Mouse (Mus musculus): ENCODE data around the gene Cacng3. TPM values are rescaled to one million over a fixed set of nuclear protein-coding genes. Genes with fewer than 3 reads are reported as not detected.

Cacng3 gene
- total and polyA plus RNA-seq, 2 experiments from 2014 or later, result 20.9 to 37.1 TPM

DNA sequence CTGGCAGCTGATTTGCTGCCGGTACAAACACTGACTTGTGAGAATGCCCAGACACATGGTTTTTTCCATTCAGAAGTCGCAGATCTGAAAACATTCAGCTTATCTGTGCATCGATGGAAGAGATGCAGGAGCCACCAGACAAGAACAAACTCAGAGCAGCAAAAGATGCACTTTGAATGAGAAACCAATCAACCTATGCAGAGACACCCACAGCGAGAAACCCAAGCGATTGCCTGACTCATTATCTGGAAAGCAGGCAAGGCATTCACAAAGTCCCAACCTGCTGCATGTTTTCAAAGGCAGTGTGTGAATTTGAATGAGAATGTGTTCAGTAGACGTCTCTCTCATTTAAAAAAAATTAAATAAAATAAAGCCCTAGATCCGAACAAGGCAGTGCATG is 4.9 kb downstream of the Cacng3 start:
- Histone ChIP-seq H3K9me3 (ENCODE audit: low read length) (no peaks in the 10 kb centered on the region), H3K4me3 (ENCODE audit: low read depth, low read length) (0 out of 2 replicates have a peak overlapping the region, but pooled peaks have one; percentile 3), H3K27me3 (ENCODE audit: insufficient read depth, low read length) (no peaks in the 10 kb centered on the region), H3K9ac (replicated peaks; ENCODE audit: low read length, poor library complexity, severe bottlenecking) (no peak overlapping the region), H3K27ac (ENCODE audit: low read depth, low read length) (no peak overlapping the region), H3K4me2 (ENCODE audit: low read depth, low read length, poor library complexity, severe bottlenecking) (peak overlapping the region; percentile 34), H3K4me1 (ENCODE audit: insufficient read depth, low read length) (0 out of 2 replicates have a peak, but pooled peaks cover 3% of the 10 kb centered on the region), H3K36me3 (ENCODE audit: insufficient read depth, low read length) (no peaks in the 10 kb centered on the region)
- no peak for ATAC-seq (ENCODE audit: low FRiP score)
- WGBS, result 64% methylated on average over 7 of the region's 7 CpGs
- no peak for TF ChIP-seq CTCF (IDR thresholded peaks at IDR 0.05)
- no peak for DNase-seq (ENCODE audit: low spot score)

DNA sequence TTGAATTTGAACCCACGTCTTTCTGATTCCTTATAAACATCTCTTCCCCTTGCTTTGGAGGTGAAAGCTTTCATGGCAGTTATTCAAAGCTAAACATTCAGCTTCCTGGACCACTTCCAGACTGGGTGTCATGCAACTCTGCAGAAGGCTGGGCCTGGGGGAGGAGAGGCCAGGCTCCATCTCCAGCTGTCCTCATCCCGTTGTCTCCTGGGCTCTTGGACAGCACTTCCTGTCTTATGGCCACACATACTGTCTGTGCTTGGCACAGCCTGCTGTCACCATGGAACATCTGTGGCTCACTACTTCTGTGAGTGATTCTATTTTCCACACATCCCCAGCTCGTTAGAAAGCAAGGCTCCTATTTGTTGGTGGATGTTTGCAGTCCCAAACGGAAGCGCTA is 31.5 kb downstream of the Cacng3 start:
- Histone ChIP-seq H3K4me3 (ENCODE audit: low read depth, low read length) (no peak overlapping the region), H3K4me2 (ENCODE audit: low read depth, low read length, poor library complexity, severe bottlenecking) (no peak overlapping the region), H3K27ac (ENCODE audit: low read depth, low read length) (no peak overlapping the region), H3K9me3 (ENCODE audit: low read length) (no peaks in the 10 kb centered on the region), H3K4me1 (ENCODE audit: insufficient read depth, low read length) (no peaks in the 10 kb centered on the region), H3K27me3 (ENCODE audit: insufficient read depth, low read length) (no peaks in the 10 kb centered on the region), H3K9ac (replicated peaks; ENCODE audit: low read length, poor library complexity, severe bottlenecking) (no peak overlapping the region), H3K36me3 (ENCODE audit: insufficient read depth, low read length) (no peaks in the 10 kb centered on the region)
- TF ChIP-seq CTCF (IDR thresholded peaks at IDR 0.05), result no peak
- 78% methylated on average over 5 of the region's 5 CpGs for WGBS
- ATAC-seq (ENCODE audit: low FRiP score) (no peak), DNase-seq (ENCODE audit: low spot score) (peak; percentile 44)

DNA sequence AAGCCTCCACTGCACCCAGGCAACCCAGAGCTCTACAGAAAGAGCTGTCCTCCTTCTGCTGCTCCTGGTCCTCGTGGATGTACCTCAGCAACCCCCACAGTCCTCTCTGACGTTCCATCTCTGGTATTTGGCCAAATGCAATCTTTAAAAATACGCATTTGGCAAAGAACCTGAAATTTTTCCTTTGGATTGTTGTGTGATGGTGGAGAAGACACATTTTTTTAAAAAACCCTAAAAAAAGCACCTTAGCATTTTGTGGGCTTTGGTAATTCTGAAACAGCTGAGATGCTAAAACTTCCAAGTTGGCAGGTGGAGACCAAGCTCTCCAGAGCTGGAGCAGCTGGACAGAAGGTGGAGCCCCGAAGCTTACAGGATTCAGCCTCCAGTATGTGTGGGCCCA is 32.2 kb downstream of the Cacng3 start:
- no peak for TF ChIP-seq CTCF (IDR thresholded peaks at IDR 0.05)
- H3K27me3 ChIP-seq (ENCODE audit: insufficient read depth, low read length), result no peaks in the 10 kb centered on the region
- no peak overlapping the region for H3K27ac ChIP-seq (ENCODE audit: low read depth, low read length)
- H3K9me3 ChIP-seq (ENCODE audit: low read length), result no peaks in the 10 kb centered on the region
- ATAC-seq (ENCODE audit: low FRiP score) (no peak), DNase-seq (ENCODE audit: low spot score) (no peak)
- H3K4me1 ChIP-seq (ENCODE audit: insufficient read depth, low read length), result no peaks in the 10 kb centered on the region
- H3K4me3 ChIP-seq (ENCODE audit: low read depth, low read length), result no peak overlapping the region
- WGBS, result 74% methylated on average over 4 of the region's 4 CpGs
- no peak overlapping the region for H3K9ac ChIP-seq (replicated peaks; ENCODE audit: low read length, poor library complexity, severe bottlenecking)
- no peaks in the 10 kb centered on the region for H3K36me3 ChIP-seq (ENCODE audit: insufficient read depth, low read length)
- no peak overlapping the region for H3K4me2 ChIP-seq (ENCODE audit: low read depth, low read length, poor library complexity, severe bottlenecking)

DNA sequence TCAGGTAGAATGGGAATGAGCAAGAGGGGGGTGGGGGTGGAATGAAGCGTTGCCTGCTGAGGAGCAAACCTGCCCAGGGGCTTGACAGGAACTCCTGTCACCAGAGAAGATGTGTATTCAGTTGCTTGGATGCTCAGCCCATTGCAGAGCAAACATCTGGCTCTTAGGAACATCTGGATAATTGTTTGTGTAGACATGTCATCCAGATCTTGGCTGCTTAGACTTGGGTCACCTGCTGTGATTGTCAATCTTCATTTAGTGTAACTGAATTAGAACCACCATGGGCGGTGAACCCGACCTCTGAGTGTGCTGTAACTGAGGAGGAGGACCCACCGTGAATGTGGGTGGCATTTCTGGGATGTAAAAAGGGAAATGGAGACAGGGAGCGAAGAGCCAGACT is 36.4 kb downstream of the Cacng3 start:
- Histone ChIP-seq H3K4me2 (ENCODE audit: low read depth, low read length, poor library complexity, severe bottlenecking) (no peak overlapping the region), H3K9me3 (ENCODE audit: low read length) (no peaks in the 10 kb centered on the region), H3K27me3 (ENCODE audit: insufficient read depth, low read length) (no peaks in the 10 kb centered on the region), H3K9ac (replicated peaks; ENCODE audit: low read length, poor library complexity, severe bottlenecking) (no peak overlapping the region), H3K4me3 (ENCODE audit: low read depth, low read length) (no peak overlapping the region), H3K27ac (ENCODE audit: low read depth, low read length) (no peak overlapping the region), H3K36me3 (ENCODE audit: insufficient read depth, low read length) (no peaks in the 10 kb centered on the region), H3K4me1 (ENCODE audit: insufficient read depth, low read length) (no peaks in the 10 kb centered on the region)
- ATAC-seq (ENCODE audit: low FRiP score), result no peak
- 49% methylated on average over 5 of the region's 5 CpGs for WGBS
- DNase-seq (ENCODE audit: low spot score), result no peak
- no peak for TF ChIP-seq CTCF (IDR thresholded peaks at IDR 0.05)

DNA sequence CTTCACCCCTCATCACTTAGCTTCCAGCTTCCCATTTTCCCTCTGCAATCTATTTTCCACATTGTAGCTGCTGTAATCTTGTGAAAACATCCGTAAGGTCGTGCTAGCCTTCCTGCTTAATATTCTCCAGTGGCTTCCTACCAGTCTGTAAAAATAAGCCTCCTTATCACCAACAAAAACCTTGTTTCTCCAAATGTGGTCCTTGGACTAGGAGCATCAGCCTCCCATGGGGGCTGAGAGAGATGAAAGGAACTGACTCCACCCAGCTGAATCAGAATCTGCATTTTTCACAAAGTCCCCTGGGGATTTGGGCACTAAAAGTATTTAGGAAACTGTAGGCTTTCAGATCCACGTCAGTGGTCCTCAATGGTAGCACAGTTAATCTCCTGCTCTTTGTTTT is 46.0 kb downstream of the Cacng3 start:
- no peak for TF ChIP-seq CTCF (IDR thresholded peaks at IDR 0.05)
- no peaks in the 10 kb centered on the region for H3K36me3 ChIP-seq (ENCODE audit: insufficient read depth, low read length)
- ATAC-seq (ENCODE audit: low FRiP score), result no peak
- no peak overlapping the region for H3K4me3 ChIP-seq (ENCODE audit: low read depth, low read length)
- H3K4me2 ChIP-seq (ENCODE audit: low read depth, low read length, poor library complexity, severe bottlenecking), result no peak overlapping the region
- H3K27me3 ChIP-seq (ENCODE audit: insufficient read depth, low read length), result no peaks in the 10 kb centered on the region
- H3K4me1 ChIP-seq (ENCODE audit: insufficient read depth, low read length), result no peaks in the 10 kb centered on the region
- no peak overlapping the region for H3K9ac ChIP-seq (replicated peaks; ENCODE audit: low read length, poor library complexity, severe bottlenecking)
- peak overlapping the region; percentile 18; the same call in 1 of the 2 replicates for H3K27ac ChIP-seq (ENCODE audit: low read depth, low read length)
- WGBS, result 15% methylated on average over 3 of the region's 3 CpGs
- H3K9me3 ChIP-seq (ENCODE audit: low read length), result no peaks in the 10 kb centered on the region
- DNase-seq (ENCODE audit: low spot score), result no peak

DNA sequence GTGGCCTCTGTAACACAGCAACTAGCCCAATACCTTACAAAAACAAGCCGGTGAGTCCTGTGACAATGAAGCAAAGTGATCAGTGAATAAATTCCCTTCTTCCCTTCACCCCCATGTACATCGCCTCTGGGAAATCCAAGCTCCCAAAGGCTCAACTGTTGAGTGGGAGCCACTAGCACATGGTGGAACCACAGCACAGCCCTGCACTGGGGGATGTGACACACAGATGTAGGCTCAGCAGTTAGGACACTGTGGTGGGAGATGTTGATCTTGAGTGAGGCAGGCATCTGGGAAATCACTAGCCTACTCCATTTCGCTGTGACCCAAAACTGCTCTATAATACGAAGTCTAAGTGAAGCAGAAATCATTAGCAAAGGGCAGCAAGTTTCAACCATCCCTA is 48.2 kb downstream of the Cacng3 start:
- no peak for DNase-seq (ENCODE audit: low spot score)
- Histone ChIP-seq H3K27ac (ENCODE audit: low read depth, low read length) (no peak overlapping the region), H3K9me3 (ENCODE audit: low read length) (no peaks in the 10 kb centered on the region), H3K9ac (replicated peaks; ENCODE audit: low read length, poor library complexity, severe bottlenecking) (no peak overlapping the region), H3K27me3 (ENCODE audit: insufficient read depth, low read length) (no peaks in the 10 kb centered on the region), H3K4me2 (ENCODE audit: low read depth, low read length, poor library complexity, severe bottlenecking) (no peak overlapping the region), H3K36me3 (ENCODE audit: insufficient read depth, low read length) (no peaks in the 10 kb centered on the region), H3K4me1 (ENCODE audit: insufficient read depth, low read length) (peaks cover under 1% of the 10 kb centered on the region; the same call in 1 of the 2 replicates), H3K4me3 (ENCODE audit: low read depth, low read length) (no peak overlapping the region)
- ATAC-seq (ENCODE audit: low FRiP score), result no peak
- no peak for TF ChIP-seq CTCF (IDR thresholded peaks at IDR 0.05)
- 95% methylated on average over 4 of the region's 4 CpGs for WGBS

All from midbrain, postnatal 0 days (tissue).